Mouse (Mus musculus) kidney, adult 8-10 months (tissue): Measurements from ENCODE around the gene Mcm7.
"Not testable (repeated sequence)": the region's sequence is repeated elsewhere in the genome, so short reads cannot be mapped to it uniquely, and the experiment has no call there.

ENCODE experiments used
- DNase-seq, 2 experiments: peaks; one replicate each; pipeline ENCODE4 v3.0.0; 2022

Mcm7 gene

GRCm38 (mm10) chr5:138171695-138172491, at the start of gene Mcm7, which contains the start of gene Ap4m1:
Mcm7 (minus strand) TSS chr5:138172422.
Ap4m1 (plus strand) TSS chr5:138172002.
- peak; percentile 98 to 99 for DNase-seq

DNA sequence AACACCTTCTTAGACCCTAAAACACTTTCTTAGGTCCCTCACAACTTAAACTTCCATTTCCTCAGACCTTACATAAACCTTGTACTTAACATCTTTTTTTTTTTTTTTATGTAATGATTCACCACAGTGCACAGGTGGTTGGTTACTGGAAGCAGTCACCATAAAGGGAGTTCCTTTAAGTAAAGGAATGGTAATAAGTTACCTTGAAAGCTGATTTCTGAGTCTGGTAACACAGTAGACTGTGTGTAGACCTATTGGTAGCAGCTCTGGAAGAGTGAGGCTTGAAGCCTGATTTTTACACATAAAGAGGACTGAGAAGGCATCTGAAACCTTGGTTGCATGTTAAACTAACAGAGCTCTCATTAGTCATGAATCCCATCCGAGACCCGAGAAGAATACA, 47.6 kb upstream of the Mcm7 start:
- DNase-seq: no peak

- not testable (repeated sequence) for DNase-seq
These were observed 44.4 kb upstream of the Mcm7 start for GRCm38 (mm10) chr5:138216632-138217031.

- no peak for DNase-seq
These were observed 35.7 kb upstream of the Mcm7 start for GRCm38 (mm10) chr5:138207873-138208272.

- no peak for DNase-seq
These were observed 35.0 kb upstream of the Mcm7 start for GRCm38 (mm10) chr5:138207253-138207652.

DNA sequence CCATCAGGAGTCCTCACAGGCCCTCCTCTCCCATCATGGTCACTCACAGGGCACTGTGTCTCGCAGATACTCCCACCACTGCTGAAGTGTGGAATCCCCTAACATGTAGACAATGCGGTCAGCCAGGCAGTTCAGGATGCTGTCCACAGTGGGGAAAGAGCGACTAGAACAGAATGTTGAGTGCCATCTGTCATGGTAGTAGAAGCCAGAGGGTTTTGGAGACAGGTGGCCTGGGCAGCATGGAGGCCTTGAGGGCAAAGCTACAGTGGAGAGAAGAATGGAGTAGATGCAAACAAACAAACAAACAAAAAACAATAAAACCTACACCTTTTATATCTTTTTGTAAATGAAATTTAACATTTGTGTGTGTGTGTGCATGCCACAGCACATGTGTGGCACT, 29.9 kb upstream of the Mcm7 start:
- no peak for DNase-seq

GRCm38 (mm10) chr5:138199576-138199975, 27.4 kb upstream of the Mcm7 start:
- no peak for DNase-seq

DNA sequence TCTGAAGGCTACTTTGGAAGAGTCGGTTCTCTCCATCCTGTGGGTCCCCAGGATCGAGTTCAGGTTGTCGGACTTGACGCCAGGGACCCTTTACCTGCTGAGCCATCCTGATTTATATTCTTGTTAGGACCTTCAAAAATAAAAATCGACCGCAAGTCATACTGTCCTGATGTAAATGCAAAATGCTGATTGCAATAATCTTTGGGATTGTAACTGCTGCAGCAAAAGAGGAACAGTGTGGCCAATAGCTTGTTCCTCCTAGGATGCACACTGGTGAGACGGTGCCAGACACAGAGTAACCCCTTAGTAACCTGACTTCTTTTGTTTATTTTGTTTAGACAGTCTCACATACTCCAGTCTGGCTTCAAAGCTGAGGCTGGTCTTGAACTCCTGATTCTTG, 23.2 kb upstream of the Mcm7 start:
- no peak for DNase-seq

DNA sequence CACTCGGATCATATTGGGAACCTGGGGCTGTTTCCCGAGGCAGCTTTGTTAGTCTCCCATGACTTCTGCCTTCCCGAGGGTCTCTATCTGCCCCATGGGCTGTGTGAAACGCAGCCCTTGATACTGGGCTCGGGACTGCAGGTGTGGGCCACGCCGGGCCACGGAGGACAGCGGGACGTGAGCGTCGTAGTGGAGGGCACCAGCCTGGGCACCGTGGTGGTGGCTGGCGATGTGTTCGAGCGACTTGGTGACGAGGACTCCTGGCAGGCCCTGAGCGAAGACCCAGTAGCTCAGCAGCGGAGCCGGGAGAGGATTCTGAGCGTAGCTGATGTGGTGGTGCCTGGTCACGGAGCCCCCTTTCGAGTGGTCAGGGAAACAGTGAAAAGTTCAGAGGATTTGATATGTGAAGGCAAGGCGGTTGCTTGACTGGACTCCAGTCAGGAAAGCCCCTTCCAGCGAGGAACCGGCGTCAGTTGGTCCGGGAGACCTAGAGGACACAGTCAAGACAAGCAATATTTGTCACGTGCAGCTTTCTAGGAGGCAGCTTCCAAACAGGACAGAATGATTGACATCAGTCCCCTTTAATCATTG, 22.6 kb upstream of the Mcm7 start:
- no peak for DNase-seq

DNA sequence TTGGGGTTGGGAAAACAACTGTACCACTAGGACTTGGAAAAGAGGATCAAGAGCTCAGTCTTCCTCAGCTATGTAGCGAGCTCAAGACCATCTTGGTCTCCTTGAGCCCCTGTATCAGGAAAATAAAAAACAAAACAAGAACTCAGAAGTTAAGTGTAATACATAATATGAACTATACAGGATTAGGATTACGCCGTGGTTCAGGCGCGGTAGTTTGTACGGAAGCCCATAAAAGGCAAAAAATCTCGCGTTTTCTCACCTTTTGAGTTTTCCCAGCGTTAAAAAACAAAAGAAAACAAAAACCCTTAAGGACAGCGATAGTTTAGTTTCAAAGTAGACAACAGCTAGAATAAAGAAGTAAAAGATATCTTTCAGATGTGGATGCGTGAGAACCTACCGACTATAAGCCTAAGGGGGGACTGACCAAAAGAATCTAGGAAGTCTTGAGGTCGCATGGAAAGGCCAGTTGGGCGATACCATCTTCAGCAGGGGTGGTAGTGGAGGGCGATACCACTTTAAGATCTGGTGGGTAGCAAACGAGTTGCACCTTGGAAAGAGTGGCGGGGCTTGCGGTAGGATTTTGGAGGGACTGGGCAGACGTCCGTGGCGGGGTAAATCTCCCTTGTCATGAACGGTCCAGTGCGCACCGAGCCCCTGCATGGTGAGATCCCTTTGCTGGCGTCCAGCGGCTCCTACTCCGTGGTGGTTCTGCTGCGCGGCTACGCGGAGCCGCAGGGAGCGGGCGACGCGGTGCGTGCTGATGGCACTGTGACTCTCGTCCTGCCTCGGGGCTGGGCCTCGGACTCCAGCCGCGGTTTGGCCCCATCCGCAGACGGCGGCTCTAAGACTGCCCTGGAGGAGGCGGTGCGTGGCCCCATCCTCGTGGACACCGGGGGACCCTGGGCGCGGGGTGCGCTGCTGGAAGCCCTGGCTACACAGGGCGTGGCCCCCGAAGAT, 21.8 kb upstream of the Mcm7 start, which contains the start of gene Mblac1:
Mblac1 (plus strand) TSS at position 544 of the 957 bp plus-strand sequence.
- peak; percentile 87 to 88 for DNase-seq

GRCm38 (mm10) chr5:138187661-138188306, 15.6 kb upstream of the Mcm7 start:
- peak; percentile 77 to 79 for DNase-seq

DNA sequence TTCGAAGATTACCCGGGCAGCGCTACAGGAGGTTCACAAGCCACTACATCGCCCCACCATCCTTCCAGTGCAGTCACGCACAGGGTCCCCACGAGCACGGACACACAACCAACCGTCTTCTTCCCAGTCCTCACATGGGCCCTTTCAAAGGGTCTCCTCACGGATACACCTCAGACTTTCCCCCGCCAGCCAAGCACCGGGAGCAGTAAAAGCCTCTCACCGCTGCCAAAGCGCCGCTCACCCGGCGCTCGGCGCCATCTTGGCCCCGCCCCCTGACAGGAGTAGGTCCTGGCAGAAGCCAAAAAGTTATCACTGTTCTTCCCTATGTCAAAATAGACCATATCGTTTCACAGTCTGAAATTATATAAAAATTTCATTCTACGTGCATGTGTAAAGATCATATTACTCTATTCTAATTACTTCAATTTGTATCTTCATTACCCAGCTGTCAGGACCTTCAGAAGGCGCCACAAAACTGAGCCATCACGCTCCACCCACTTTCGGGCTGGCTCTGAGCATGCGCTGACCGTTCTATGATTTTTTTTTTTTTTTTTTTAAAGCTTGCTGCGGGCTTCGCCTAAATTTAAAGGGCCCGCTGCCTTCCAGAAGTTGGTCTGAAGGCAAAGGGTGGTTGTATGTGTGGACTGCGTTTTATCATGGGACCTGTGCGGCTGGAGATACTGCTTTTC, 14.9 kb upstream of the Mcm7 start, which contains the start of the genes Taf6 and Cnpy4:
Taf6 (minus strand) TSS at position 502 of the 689 bp plus-strand sequence.
Cnpy4 (plus strand) TSS at position 536 of the 689 bp plus-strand sequence.
- DNase-seq: peak; percentile 83 to 86

- no peak for DNase-seq
These were observed 995 bp upstream of the Mcm7 start for GRCm38 (mm10) chr5:138173217-138173616.

- peak; percentile 97 to 98 for DNase-seq
These were observed 1.2 kb downstream of the Mcm7 start for GRCm38 (mm10) chr5:138170936-138171561.

DNA sequence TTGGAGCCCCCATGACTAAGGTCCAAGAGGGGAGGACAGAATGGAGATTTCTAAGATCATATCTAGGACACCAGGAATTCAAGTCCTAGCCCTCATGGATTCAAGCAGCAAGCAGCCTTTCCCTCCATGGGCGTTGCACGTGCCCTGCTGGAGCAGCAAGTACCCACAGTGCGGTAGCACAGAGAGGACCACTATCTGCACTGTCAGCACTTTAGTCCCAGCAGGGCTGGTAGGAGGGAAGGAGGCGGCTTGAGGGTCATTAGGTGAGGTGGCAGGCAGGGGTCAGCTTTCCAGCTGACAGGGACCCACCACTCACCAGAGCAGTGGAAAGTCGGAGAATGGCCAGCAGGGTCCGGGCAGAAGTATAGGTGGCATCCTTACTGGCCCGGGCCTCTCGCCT, 6.6 kb downstream of the Mcm7 start:
- no peak for DNase-seq

- DNase-seq: no peak
These were observed 8.6 kb downstream of the Mcm7 start for GRCm38 (mm10) chr5:138163610-138164009.

GRCm38 (mm10) chr5:138163046-138163445, 9.2 kb downstream of the Mcm7 start:
- no peak for DNase-seq

DNA sequence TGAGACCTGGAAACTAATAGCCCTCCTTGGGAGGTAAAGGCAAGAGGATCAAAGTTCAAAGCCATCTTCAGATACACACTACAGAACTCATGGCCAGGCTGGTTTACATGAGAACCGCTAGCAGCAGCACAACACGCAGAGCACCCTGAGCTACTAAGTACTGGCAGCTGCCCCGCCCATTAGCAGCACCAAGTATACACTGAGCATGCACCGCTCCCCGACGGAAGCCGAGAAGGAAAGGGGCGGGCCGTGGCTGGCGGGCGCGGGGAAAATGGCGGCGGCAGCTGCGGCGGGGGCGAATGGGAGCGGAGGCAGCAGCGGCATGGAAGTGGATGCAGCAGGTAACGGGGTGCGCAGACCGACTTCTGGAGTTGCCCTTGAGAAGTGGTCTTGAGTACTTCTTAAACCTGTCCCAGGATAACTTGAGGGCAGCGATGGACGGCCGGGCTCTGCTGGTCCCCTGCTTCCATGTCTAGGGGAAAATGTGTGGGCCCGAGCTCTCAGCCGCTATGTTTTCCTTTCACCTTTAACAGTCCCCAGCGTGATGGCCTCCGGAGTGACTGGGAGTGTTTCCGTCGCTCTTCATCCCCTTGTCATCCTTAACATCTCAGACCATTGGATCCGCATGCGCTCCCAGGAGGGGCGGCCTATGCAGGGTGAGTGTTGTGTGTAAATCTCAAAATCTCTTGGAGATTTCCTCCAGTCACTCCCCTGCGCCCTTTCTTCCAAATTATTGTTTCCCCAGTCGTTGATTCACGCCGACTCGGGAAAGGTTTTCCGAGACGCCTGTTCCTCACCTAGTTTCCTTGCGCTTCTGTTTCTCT, 11.2 kb downstream of the Mcm7 start, which contains the start of gene Cops6:
Cops6 (plus strand) TSS at position 230 of the 824 bp plus-strand sequence.
- DNase-seq: peak; percentile 91 to 93

GRCm38 (mm10) chr5:138160224-138160762, 11.9 kb downstream of the Mcm7 start:
- DNase-seq: no peak

- DNase-seq: peak; percentile 93 to 96
These were observed 16.7 kb downstream of the Mcm7 start, which contains the start of gene Zfp113 for GRCm38 (mm10) chr5:138155443-138155976. Zfp113 (minus strand) TSS chr5:138155744.
